Mouse (Mus musculus): ENCODE measurements around the gene Peli2. TPM values are rescaled to one million over a fixed set of nuclear protein-coding genes. Genes with fewer than 3 reads are reported as not detected.

The Peli2 gene
- polyA plus RNA-seq, 1 experiment: not detected

- no peak for TF ChIP-seq POLR2A (IDR thresholded peaks at IDR 0.05; ENCODE audit: insufficient read depth, low read depth, low read length)
- TF ChIP-seq CTCF (IDR thresholded peaks at IDR 0.05; ENCODE audit: insufficient read depth, low read depth, low read length): no peak
- Histone ChIP-seq H3K27ac (ENCODE audit: insufficient read depth, low read depth, low read length) (no peak overlapping the region), H3K4me1 (ENCODE audit: control insufficient read depth, insufficient read depth, low read length) (peaks cover 3% of the 10 kb centered on the region), H3K4me3 (ENCODE audit: insufficient read depth, low read depth, low read length) (no peak overlapping the region)
- WGBS: 73% methylated on average over 8 of the region's 8 CpGs
These were observed 29.5 kb upstream of the Peli2 start for GRCm38 (mm10) chr14:48091160-48091559.

GRCm38 (mm10) chr14:48098253-48098652, 22.4 kb upstream of the Peli2 start:
- no peak overlapping the region for H3K27ac ChIP-seq (ENCODE audit: insufficient read depth, low read depth, low read length)
- no peak overlapping the region for H3K4me3 ChIP-seq (ENCODE audit: insufficient read depth, low read depth, low read length)
- TF ChIP-seq POLR2A (IDR thresholded peaks at IDR 0.05; ENCODE audit: insufficient read depth, low read depth, low read length): no peak
- TF ChIP-seq CTCF (IDR thresholded peaks at IDR 0.05; ENCODE audit: insufficient read depth, low read depth, low read length): no peak
- 80% methylated on average over 6 of the region's 6 CpGs for WGBS
- H3K4me1 ChIP-seq (ENCODE audit: control insufficient read depth, insufficient read depth, low read length): no peaks in the 10 kb centered on the region

GRCm38 (mm10) chr14:48099354-48099753, 21.3 kb upstream of the Peli2 start:
- Histone ChIP-seq H3K27ac (ENCODE audit: insufficient read depth, low read depth, low read length) (no peak overlapping the region), H3K4me3 (ENCODE audit: insufficient read depth, low read depth, low read length) (no peak overlapping the region), H3K4me1 (ENCODE audit: control insufficient read depth, insufficient read depth, low read length) (no peaks in the 10 kb centered on the region)
- TF ChIP-seq POLR2A (IDR thresholded peaks at IDR 0.05; ENCODE audit: insufficient read depth, low read depth, low read length): no peak
- TF ChIP-seq CTCF (IDR thresholded peaks at IDR 0.05; ENCODE audit: insufficient read depth, low read depth, low read length): no peak
- 68% methylated on average over 1 of the region's 1 CpGs for WGBS

- no peak overlapping the region for H3K4me3 ChIP-seq (ENCODE audit: insufficient read depth, low read depth, low read length)
- H3K4me1 ChIP-seq (ENCODE audit: control insufficient read depth, insufficient read depth, low read length): no peaks in the 10 kb centered on the region
- no peak for TF ChIP-seq POLR2A (IDR thresholded peaks at IDR 0.05; ENCODE audit: insufficient read depth, low read depth, low read length)
- no peak for TF ChIP-seq CTCF (IDR thresholded peaks at IDR 0.05; ENCODE audit: insufficient read depth, low read depth, low read length)
- WGBS: 92% methylated on average over 7 of the region's 7 CpGs
- no peak overlapping the region for H3K27ac ChIP-seq (ENCODE audit: insufficient read depth, low read depth, low read length)
These were observed 14.2 kb upstream of the Peli2 start for GRCm38 (mm10) chr14:48106453-48106852.

DNA sequence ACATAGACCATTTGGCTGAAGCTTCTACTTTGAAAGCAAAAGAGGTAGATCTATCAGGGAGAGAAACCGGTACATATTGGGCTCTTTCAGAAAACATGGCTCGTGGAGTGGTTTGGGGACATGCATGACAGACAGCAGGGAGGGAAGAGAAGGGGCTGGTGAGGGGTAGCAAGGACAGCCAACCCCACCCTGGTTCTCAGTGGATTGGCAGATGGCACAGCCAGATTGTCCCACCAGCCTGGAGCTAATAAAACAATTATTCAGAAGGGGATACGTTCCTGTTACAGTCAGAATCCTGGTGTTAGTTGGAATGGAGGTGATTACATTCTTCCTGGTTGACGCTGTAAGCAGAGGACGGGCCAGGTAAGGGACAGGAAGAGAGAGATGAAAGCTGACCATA, 2.6 kb upstream of the Peli2 start:
- TF ChIP-seq CTCF (IDR thresholded peaks at IDR 0.05; ENCODE audit: insufficient read depth, low read depth, low read length): no peak
- no peak for TF ChIP-seq POLR2A (IDR thresholded peaks at IDR 0.05; ENCODE audit: insufficient read depth, low read depth, low read length)
- no peak overlapping the region for H3K4me3 ChIP-seq (ENCODE audit: insufficient read depth, low read depth, low read length)
- WGBS: 87% methylated on average over 5 of the region's 5 CpGs
- H3K4me1 ChIP-seq (ENCODE audit: control insufficient read depth, insufficient read depth, low read length): peaks cover 7% of the 10 kb centered on the region
- no peak overlapping the region for H3K27ac ChIP-seq (ENCODE audit: insufficient read depth, low read depth, low read length)

- Histone ChIP-seq H3K4me1 (ENCODE audit: control insufficient read depth, insufficient read depth, low read length) (peaks cover 9% of the 10 kb centered on the region), H3K4me3 (ENCODE audit: insufficient read depth, low read depth, low read length) (peak overlapping the region; percentile 19; the same call in 1 of the 2 replicates), H3K27ac (ENCODE audit: insufficient read depth, low read depth, low read length) (peak overlapping the region; percentile 79)
- WGBS: 10% methylated on average over 9 of the region's 9 CpGs
- TF ChIP-seq CTCF (IDR thresholded peaks at IDR 0.05; ENCODE audit: insufficient read depth, low read depth, low read length): no peak
These were observed 1.5 kb upstream of the Peli2 start for GRCm38 (mm10) chr14:48119012-48119647.

GRCm38 (mm10) chr14:48119648-48120270, 864 bp upstream of the Peli2 start:
- TF ChIP-seq CTCF (IDR thresholded peaks at IDR 0.05; ENCODE audit: insufficient read depth, low read depth, low read length) (no peak), POLR2A (IDR thresholded peaks at IDR 0.05; ENCODE audit: insufficient read depth, low read depth, low read length) (no peak)
- Histone ChIP-seq H3K27ac (ENCODE audit: insufficient read depth, low read depth, low read length) (no peak overlapping the region), H3K4me3 (ENCODE audit: insufficient read depth, low read depth, low read length) (no peak overlapping the region), H3K4me1 (ENCODE audit: control insufficient read depth, insufficient read depth, low read length) (peaks cover 14% of the 10 kb centered on the region)
- WGBS: 1% methylated on average over 17 of the region's 17 CpGs

DNA sequence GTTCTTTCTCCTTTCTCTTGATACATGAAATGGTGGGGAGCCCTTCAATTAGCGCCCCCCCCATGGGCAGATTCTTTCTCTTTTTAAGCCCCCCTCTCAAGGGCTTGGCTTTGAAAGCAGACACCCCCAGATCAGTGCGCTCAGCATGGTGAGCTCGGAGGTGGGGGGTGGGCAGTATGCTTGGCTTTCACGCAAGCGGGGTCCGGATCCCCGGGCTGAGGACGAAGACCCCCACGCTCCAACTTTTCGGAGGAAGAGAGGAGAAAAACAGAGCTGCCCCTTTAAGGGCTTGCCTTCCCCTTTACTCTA, 226 bp upstream of the Peli2 start:
- TF ChIP-seq CTCF (IDR thresholded peaks at IDR 0.05; ENCODE audit: insufficient read depth, low read depth, low read length) (no peak), POLR2A (IDR thresholded peaks at IDR 0.05; ENCODE audit: insufficient read depth, low read depth, low read length) (no peak)
- Histone ChIP-seq H3K4me1 (ENCODE audit: control insufficient read depth, insufficient read depth, low read length) (peaks cover 16% of the 10 kb centered on the region), H3K27ac (ENCODE audit: insufficient read depth, low read depth, low read length) (peak overlapping the region; percentile 72), H3K4me3 (ENCODE audit: insufficient read depth, low read depth, low read length) (peak overlapping the region; percentile 93)
- under 1% methylated on average over 10 of the region's 10 CpGs for WGBS

GRCm38 (mm10) chr14:48121529-48122517, 1.2 kb downstream of the Peli2 start:
- no peak; the same call in 1 of the 2 replicates for TF ChIP-seq POLR2A (IDR thresholded peaks at IDR 0.05; ENCODE audit: insufficient read depth, low read depth, low read length)
- no peak for TF ChIP-seq CTCF (IDR thresholded peaks at IDR 0.05; ENCODE audit: insufficient read depth, low read depth, low read length)
- H3K4me1 ChIP-seq (ENCODE audit: control insufficient read depth, insufficient read depth, low read length): peaks cover 24% of the 10 kb centered on the region
- H3K27ac ChIP-seq (ENCODE audit: insufficient read depth, low read depth, low read length): peak overlapping the region; percentile 97
- H3K4me3 ChIP-seq (ENCODE audit: insufficient read depth, low read depth, low read length): peak overlapping the region; percentile 93
- under 1% methylated on average over 32 of the region's 32 CpGs for WGBS

Measured in olfactory bulb, adult 2 months (tissue).